Mouse (Mus musculus): Measurements from ENCODE around the gene Fcgrt. TPM values are rescaled to one million over a fixed set of nuclear protein-coding genes. Genes with fewer than 3 reads are reported as not detected.

Gene Fcgrt
- total and polyA plus RNA-seq, 3 experiments, result 0.13 to 0.16 TPM; not detected in 1

DNA sequence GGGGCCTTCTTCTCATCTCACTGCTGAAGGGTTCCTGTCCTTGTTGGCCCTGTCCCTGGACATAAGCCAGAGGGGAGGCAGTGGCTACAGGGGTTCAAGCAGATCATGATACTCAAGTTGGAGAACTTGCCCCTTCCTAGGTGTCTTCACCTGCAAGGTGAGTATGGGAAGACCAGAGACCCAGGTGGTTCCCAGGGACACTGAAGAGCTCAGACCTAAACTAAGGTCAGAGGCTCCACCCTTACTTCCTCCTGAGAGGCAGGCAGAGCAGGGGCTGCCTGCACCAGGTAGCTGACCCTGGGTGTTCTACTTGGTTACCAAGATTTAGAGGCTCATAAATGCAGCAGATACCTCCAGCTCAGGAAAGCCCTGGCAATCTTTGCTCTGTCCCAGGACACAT lies 18.3 kb upstream of the Fcgrt start:
- no peak for DNase-seq (ENCODE audit: extremely low read depth)
- Histone ChIP-seq H3K79me2 (replicated peaks; ENCODE audit: control insufficient read depth, extremely low read depth, insufficient read depth, poor library complexity, severe bottlenecking) (peaks cover 28% of the 10 kb centered on the region), H3K36me3 (replicated peaks in 1 of 2; ENCODE audit: control insufficient read depth in 1 of 2, insufficient read depth in 1 of 2, low read length in 1 of 2) (peaks cover 55 to 75% of the 10 kb centered on the region in 2 experiments), H3K27me3 (replicated peaks) (no peaks in the 10 kb centered on the region), H3K9me3 (replicated peaks; ENCODE audit: low read length) (no peaks in the 10 kb centered on the region), H3K27ac (ENCODE audit: insufficient read depth, low read depth) (no peak overlapping the region), H3K4me2 (ENCODE audit: insufficient read depth, low read depth, poor library complexity, severe bottlenecking) (0 out of 2 replicates have a peak overlapping the region, but pooled peaks have one; percentile 22), H3K4me1 (ENCODE audit: control insufficient read depth in 1 of 2, insufficient read depth in 2 of 2) (peaks cover 10 to 55% of the 10 kb centered on the region in 2 experiments), H3K4me3 (replicated peaks in 1 of 3; ENCODE audit: low read depth in 2 of 3, low read length in 2 of 3, poor library complexity in 1 of 3) (peak overlapping the region in 1 of 3 experiments; percentile 19), H3K9ac (ENCODE audit: insufficient read depth, low read depth) (no peak overlapping the region)
- dilution Hi-C loops (cut with MboI; ENCODE audit: extremely low pct_ligation_motif_present, extremely low pct_unique_long_range_greater_than_20kb, low sequenced_read_pairs), result no loop called here
- in situ Hi-C loops (cut with MboI; ENCODE audit: low pct_ligation_motif_present, low pct_unique_long_range_greater_than_20kb, low sequenced_read_pairs), result no loop called here
- TF ChIP-seq USF2 (conservative IDR thresholded peaks at IDR 0.05; ENCODE audit: low read depth, low read length), result no peak
- TF ChIP-seq EP300 (IDR thresholded peaks at IDR 0.05; ENCODE audit: low read length), result no peak
- TF ChIP-seq MXI1 (IDR thresholded peaks at IDR 0.05; ENCODE audit: low read depth, low read length), result no peak
- no peak for TF ChIP-seq GABPA (IDR thresholded peaks at IDR 0.05; ENCODE audit: insufficient replicate concordance, low read depth, low read length)
- no peak for TF ChIP-seq BHLHE40 (IDR thresholded peaks at IDR 0.05; ENCODE audit: low read depth, low read length)
- TF ChIP-seq HCFC1 (IDR thresholded peaks at IDR 0.05; ENCODE audit: low read depth, low read length), result no peak
- no peak for TF ChIP-seq IRF4 (IDR thresholded peaks at IDR 0.05; ENCODE audit: low read depth, low read length)
- TF ChIP-seq ETS1 (conservative IDR thresholded peaks at IDR 0.05; ENCODE audit: low read depth, low read length), result no peak
- no peak for TF ChIP-seq RCOR1 (conservative IDR thresholded peaks at IDR 0.05; ENCODE audit: low read depth, low read length)
- no peak for TF ChIP-seq ZNF384 (IDR thresholded peaks at IDR 0.05; ENCODE audit: low read depth, low read length)
- no peak for TF ChIP-seq JUND (conservative IDR thresholded peaks at IDR 0.05; ENCODE audit: low read depth, low read length)
- TF ChIP-seq MAX (IDR thresholded peaks at IDR 0.05; ENCODE audit: low read length), result no peak
- TF ChIP-seq ZKSCAN1 (IDR thresholded peaks at IDR 0.05; ENCODE audit: borderline replicate concordance, low read depth, low read length), result no peak
- TF ChIP-seq SIN3A (IDR thresholded peaks at IDR 0.05; ENCODE audit: low read length), result no peak
- no peak for TF ChIP-seq TBP (conservative IDR thresholded peaks at IDR 0.05; ENCODE audit: low read depth, low read length)
- TF ChIP-seq NELFE (IDR thresholded peaks at IDR 0.05; ENCODE audit: low read depth, low read length), result no peak
- no peak for TF ChIP-seq E2F4 (IDR thresholded peaks at IDR 0.05; ENCODE audit: insufficient replicate concordance, low read depth, low read length)
- no peak for TF ChIP-seq CHD1 (IDR thresholded peaks at IDR 0.05; ENCODE audit: low read depth, low read length)
- TF ChIP-seq MAFK (IDR thresholded peaks at IDR 0.05; ENCODE audit: insufficient replicate concordance, low read length), result no peak

DNA sequence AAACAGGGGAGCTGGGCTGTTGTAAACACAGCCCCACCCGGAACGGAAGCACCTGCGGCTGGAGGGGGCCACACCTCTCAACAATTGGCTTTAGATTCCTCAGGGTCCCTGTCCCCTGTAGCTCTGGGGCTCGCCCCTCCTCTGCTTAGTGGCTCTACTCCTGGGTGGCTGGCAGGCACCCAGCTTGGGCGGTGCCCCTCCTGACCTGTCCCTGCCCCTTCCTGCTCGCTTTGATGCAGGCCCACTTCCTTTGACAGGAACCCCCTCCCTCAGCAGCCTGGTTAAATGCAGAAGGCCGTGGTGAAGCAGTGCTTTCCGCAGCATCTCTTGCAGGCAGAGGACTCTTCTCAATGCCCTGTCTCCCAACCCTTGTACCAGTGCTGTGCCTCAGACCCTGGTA lies 17.8 kb upstream of the Fcgrt start:
- no peak overlapping the region for H3K4me2 ChIP-seq (ENCODE audit: insufficient read depth, low read depth, poor library complexity, severe bottlenecking)
- no peak overlapping the region for H3K9ac ChIP-seq (ENCODE audit: insufficient read depth, low read depth)
- dilution Hi-C loops (cut with MboI; ENCODE audit: extremely low pct_ligation_motif_present, extremely low pct_unique_long_range_greater_than_20kb, low sequenced_read_pairs) (no loop called here), in situ Hi-C loops (cut with MboI; ENCODE audit: low pct_ligation_motif_present, low pct_unique_long_range_greater_than_20kb, low sequenced_read_pairs) (no loop called here)
- H3K79me2 ChIP-seq (replicated peaks; ENCODE audit: control insufficient read depth, extremely low read depth, insufficient read depth, poor library complexity, severe bottlenecking), result peaks cover 23% of the 10 kb centered on the region
- H3K27me3 ChIP-seq (replicated peaks), result no peaks in the 10 kb centered on the region
- H3K4me3 ChIP-seq (replicated peaks in 1 of 3; ENCODE audit: low read depth in 2 of 3, low read length in 2 of 3, poor library complexity in 1 of 3), result no peak overlapping the region
- peaks cover 50 to 70% of the 10 kb centered on the region in 2 experiments for H3K36me3 ChIP-seq (replicated peaks in 1 of 2; ENCODE audit: control insufficient read depth in 1 of 2, insufficient read depth in 1 of 2, low read length in 1 of 2)
- peaks cover 10 to 55% of the 10 kb centered on the region in 2 experiments for H3K4me1 ChIP-seq (ENCODE audit: control insufficient read depth in 1 of 2, insufficient read depth in 2 of 2)
- no peak overlapping the region for H3K27ac ChIP-seq (ENCODE audit: insufficient read depth, low read depth)
- TF ChIP-seq USF1 (IDR thresholded peaks at IDR 0.05; ENCODE audit: low read depth, low read length) (no peak), UBTF (IDR thresholded peaks at IDR 0.05; ENCODE audit: low read depth, low read length) (no peak), BHLHE40 (IDR thresholded peaks at IDR 0.05; ENCODE audit: low read depth, low read length) (no peak), TCF12 (IDR thresholded peaks at IDR 0.05; ENCODE audit: low read depth, low read length) (no peak), CHD1 (IDR thresholded peaks at IDR 0.05; ENCODE audit: low read depth, low read length) (no peak), KAT2A (IDR thresholded peaks at IDR 0.05; ENCODE audit: insufficient replicate concordance, low read length) (no peak), CTCF (conservative IDR thresholded peaks at IDR 0.05 in 1 of 2, IDR thresholded peaks at IDR 0.05 in 1 of 2; ENCODE audit: low read depth in 2 of 2, low read length in 2 of 2) (no peak), PAX5 (IDR thresholded peaks at IDR 0.05; ENCODE audit: low read length) (no peak), RCOR1 (conservative IDR thresholded peaks at IDR 0.05; ENCODE audit: low read depth, low read length) (no peak), MAX (IDR thresholded peaks at IDR 0.05; ENCODE audit: low read length) (no peak), JUN (IDR thresholded peaks at IDR 0.05; ENCODE audit: insufficient read depth, low read depth, low read length) (no peak), MYC (IDR thresholded peaks at IDR 0.05; ENCODE audit: low read depth, low read length) (no peak), MXI1 (IDR thresholded peaks at IDR 0.05; ENCODE audit: low read depth, low read length) (no peak), RAD21 (IDR thresholded peaks at IDR 0.05; ENCODE audit: low read depth, low read length) (no peak), ZMIZ1 (IDR thresholded peaks at IDR 0.05; ENCODE audit: low read depth, low read length) (no peak), MEF2A (IDR thresholded peaks at IDR 0.05; ENCODE audit: borderline replicate concordance, low read depth, low read length) (no peak), SMC3 (IDR thresholded peaks at IDR 0.05; ENCODE audit: low read depth, low read length) (no peak), MAZ (IDR thresholded peaks at IDR 0.05; ENCODE audit: low read depth, low read length) (no peak), POLR2AphosphoS2 (IDR thresholded peaks at IDR 0.05; ENCODE audit: low read depth, low read length) (no peak), ZNF384 (IDR thresholded peaks at IDR 0.05; ENCODE audit: low read depth, low read length) (no peak)
- H3K9me3 ChIP-seq (replicated peaks; ENCODE audit: low read length), result no peaks in the 10 kb centered on the region
- DNase-seq (ENCODE audit: extremely low read depth), result no peak
